Mouse (Mus musculus) brain, embryonic 14.5 days (tissue): Measurements from ENCODE around the gene 4931409K22Rik.

Source experiments
- CTCF ChIP-seq: fragments of 200-500 bp; IDR thresholded peaks from 2 replicates; pipeline ENCODE4 v1.5.1; 2012; ENCODE audit warnings: inconsistent platforms, mild to moderate bottlenecking, moderate library complexity, borderline replicate concordance; ENCODE audit not compliant: insufficient read depth, insufficient read length; ENCODE audit errors: extremely low read depth
- POLR2A ChIP-seq: fragments of 200-500 bp; IDR thresholded peaks from 2 replicates; pipeline ENCODE4 v1.6.1; 2012; ENCODE audit warnings: mild to moderate bottlenecking, inconsistent platforms, borderline replicate concordance; ENCODE audit not compliant: poor library complexity, insufficient read depth, insufficient read length, severe bottlenecking; ENCODE audit errors: extremely low read depth

DNA sequence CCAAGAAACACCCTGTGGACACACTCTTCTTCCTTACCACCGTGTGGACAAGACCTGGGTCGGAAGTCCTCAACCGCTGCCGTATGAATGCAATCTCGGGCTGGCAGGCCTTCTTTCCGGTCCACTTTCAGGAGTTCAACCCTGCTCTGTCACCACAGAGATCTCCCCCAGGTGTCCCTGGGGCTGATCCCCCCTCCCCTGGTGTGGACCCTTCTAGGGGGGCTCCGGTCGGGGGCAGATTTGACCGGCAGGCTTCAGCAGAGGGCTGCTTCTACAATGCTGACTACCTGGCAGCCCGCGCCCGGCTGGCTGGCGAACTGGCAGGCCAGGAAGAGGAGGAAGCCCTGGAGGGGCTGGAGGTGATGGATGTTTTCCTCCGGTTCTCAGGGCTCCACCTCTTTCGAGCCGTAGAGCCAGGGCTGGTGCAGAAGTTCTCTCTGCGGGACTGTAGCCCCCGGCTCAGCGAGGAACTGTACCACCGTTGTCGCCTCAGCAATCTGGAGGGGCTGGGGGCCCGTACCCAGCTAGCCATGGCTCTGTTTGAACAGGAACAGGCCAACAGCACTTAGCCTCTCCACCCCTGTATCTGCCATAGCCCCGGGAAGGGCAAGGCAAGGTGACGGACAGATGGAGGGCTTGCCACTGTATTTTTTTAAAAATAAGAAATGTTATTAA is 35.3 kb upstream of the 4931409K22Rik start:
- TF ChIP-seq POLR2A (no peak), CTCF (no peak)
